Mouse (Mus musculus) bone marrow, adult 2 months (tissue): ENCODE data around the gene Tmem132a.

Experiments
- CTCF ChIP-seq: fragments of 200-500 bp; IDR thresholded peaks from 2 replicates; pipeline ENCODE4 v1.5.1; 2011; ENCODE audit warnings: low read length, control low read depth; ENCODE audit not compliant: control insufficient read depth, insufficient read depth
- POLR2A ChIP-seq: fragments of 200-500 bp; IDR thresholded peaks from 2 replicates; pipeline ENCODE4 v1.6.1; 2011; ENCODE audit warnings: low read depth, mild to moderate bottlenecking, control low read depth, low read length, borderline replicate concordance; ENCODE audit not compliant: control insufficient read depth

DNA sequence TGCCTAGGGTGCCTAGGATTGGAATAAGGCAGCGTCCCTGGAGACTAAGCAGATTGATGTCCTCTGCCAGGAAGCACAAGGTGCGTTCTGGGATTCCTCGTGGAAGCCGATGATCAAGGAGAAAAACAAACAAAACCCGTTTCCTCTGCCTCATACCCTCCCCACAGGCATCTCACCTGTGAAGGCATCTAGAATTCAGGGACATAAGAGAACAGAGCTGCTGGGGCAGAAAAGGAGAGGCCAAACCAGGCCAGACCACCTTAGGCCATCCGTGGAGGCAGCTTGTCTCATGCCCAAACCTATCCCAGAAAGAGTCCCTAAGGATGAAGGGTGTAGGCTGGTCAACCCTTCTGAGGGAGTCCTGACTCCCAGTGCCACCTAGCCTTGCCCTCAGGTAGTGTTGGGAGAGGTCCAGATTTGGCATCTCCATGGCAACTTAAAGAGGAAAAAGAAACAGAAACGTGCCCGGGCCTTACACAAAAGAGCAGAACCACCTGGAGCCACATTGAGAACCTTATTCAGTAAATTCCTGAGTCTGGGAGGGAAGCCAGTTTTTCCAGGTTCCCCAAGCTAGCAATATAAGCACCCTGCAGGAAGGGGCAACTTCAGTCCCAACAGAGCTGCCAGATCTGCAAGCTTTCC lies at the start of gene Tmem132a:
- TF ChIP-seq POLR2A (no peak), CTCF (no peak)
